Mouse (Mus musculus) T-helper 2 cell (primary cell): ENCODE measurements around the gene Sult2a3.
"Not testable (repeated sequence)": the region's sequence is repeated elsewhere in the genome, so short reads cannot be mapped to it uniquely, and the experiment has no call there.

Experiments
- in situ Hi-C: fragments of 300-600 bp; cut with MboI, MseI; formaldehyde crosslinking; loops from one replicate; pipeline ENCODE4 v1.15.1; 2025; ENCODE audit warnings: high pct_unique_total_duplicates

Gene Sult2a3

DNA sequence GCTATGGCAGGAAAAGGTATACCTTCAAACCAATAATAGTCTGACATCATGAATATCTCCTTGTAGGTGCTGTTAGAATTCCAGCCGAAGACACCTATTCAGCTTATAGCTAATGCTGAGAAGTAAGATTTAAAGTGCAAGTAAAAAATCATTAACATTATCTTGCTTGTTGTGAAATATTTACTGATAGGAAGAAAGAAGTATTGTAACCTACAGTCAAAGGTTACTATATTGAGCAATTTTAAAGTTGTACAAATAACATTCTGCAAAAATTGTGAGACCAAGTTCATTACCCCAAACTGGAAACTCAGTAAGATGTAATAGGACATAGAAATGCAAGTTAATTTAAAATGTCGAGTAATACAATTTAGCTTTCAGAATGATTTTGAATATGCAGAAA is at the start of gene Sult2a3:
Gene Sult2a3, minus strand, starts transcription at position 101 of the 400 bp plus-strand sequence.
- in situ Hi-C loops = no loop called here

DNA sequence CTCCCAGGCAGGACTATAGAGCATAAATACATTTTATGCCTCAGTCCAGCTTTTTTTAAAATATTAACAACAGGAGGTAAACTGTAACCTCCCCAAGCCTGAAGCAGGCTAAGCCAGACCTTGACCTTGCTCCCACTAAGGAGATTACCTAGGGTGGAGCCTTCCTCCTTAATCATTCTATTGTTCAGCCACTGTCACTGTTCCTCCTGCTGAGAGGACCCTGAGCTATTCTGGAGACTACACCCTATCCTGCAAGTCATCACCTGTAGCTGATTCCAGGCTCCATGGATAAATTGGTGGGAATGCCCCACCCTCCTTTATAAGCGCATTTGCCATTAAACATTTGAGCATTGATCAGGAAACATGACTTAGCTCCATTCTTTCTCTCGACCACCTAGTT is 2.4 kb downstream of the Sult2a3 start:
- in situ Hi-C loops = no loop called here

DNA sequence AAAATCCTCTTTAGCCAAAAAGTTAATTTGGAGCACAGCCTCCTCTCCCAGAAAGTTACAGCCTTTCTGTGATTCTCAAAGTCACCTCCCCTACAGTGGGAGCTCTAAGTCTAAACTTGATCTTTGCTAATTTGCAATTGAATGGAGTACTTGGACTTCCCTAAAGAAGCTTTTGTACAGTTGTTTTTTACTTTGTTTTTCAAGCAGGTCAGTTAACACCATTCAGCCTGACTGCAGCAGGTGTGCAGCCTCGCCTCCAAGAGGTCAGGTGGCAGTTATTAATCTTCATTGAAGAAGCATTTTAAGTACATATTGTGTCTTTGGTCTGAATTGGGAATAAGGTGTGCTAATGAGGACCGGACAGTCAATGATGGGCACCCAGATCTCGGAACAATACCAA is 3.0 kb downstream of the Sult2a3 start:
- in situ Hi-C loops = not testable (repeated sequence)

DNA sequence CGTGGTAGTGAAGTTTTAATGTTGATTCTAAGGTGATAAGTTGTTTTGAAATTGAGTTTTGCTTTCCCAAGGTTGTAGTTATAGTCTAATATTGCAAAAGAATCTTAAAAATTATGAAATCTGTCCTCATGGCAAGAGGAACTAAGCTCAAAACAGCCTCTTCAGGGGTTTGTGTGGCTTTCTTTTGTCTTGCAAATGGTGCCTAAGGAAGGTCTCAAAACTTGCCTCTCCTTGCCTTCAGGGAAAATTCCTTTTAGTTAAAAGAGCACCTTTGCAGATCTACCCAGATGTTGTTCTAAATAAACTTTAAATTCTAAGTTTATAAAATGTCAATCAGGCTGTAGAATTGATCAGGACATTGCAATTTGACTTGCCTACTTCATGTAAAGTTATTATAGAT is 6.1 kb downstream of the Sult2a3 start:
- in situ Hi-C loops = no loop called here

DNA sequence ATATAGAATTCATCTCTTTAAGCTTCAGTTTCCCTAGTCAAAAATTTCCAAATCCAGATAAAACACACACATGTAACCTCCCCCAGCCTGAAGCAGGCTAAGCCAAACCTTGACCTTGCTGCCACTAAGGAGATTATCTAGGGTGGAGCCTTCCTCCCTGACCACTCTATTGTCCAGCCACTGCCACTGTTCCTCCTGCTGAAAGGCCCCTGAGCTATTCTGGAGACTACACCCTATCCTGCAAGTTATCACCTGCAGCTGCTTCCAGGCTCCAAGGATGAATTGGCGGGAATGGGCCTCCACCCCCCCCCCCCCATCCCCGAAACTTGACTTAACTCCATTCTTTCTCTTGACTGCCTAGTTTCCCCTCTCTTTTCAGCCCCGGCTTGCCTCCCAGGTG is 8.4 kb downstream of the Sult2a3 start:
- in situ Hi-C loops = not testable (repeated sequence)

DNA sequence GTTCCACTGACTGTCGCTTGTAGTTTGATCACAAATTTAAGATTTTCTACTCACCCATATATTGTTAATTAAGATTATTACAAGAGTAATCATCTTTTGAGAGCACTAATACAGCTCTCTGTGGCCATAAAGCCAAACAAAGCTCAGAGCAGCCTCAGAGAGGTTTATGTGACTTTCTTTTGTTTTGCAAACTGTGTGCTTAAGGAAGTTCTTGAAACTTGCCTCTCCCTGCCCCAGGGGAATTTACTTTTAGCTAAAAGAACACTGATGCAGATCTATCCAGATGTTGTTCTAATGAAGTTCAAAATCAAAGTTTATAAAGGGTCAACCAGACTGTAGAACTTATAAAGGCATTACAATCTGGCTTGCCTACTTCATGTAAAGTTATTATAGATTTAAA is 75.0 kb downstream of the Sult2a3 start:
- in situ Hi-C loops = loop anchor here (10.0 kb wide), 1 partner anchor 817 kb away; no protein-coding TSS in a partner anchor

DNA sequence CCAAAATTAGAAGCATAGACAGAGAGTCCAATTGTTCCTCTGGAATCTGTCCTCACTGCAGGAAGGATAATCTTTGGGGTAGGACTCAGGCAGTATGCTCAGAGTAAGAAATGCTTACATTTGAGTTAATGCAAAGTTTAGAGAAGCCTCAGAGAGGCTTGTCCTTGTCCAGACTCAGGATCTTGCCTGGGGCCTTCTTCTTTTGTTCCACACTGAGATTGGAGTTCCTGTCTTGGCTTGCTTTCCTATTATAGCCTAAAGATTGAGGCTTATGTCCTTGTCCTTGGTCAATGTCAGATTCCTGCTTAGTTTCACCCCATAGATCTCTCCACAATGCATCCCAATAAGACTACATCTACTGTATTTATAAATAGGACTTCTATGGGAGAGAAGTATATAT is 92.0 kb downstream of the Sult2a3 start:
- in situ Hi-C loops = loop anchor here (10.0 kb wide), 1 partner anchor 446 kb away; no protein-coding TSS in a partner anchor
